Mouse (Mus musculus): ENCODE data around the gene Irf6.

Gene Irf6

DNA sequence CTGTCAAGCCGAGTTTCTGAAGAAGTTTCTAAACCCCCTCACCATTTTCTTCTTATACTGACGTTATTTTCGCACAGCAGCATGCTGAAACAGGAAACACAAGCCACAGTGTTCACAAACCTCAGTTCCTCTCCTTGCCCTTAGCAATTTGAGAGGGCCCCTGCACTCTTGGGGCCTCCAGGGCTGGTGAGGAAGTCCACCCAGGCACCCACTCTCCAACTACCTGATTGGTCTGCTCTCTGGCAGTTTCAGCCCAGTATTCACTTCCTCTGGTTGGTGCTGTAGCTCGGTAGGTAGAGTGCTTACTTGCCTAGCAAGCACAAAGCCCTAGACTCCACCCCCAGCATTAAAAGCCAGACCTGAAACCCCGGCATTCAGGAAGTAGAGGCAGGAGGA is 48.5 kb downstream of the Irf6 start, which contains the start of gene Traf3ip3:
TSS of gene Traf3ip3 (minus strand) at position 321 of the 396 bp plus-strand sequence.
- DNase-seq: no peak

DNA sequence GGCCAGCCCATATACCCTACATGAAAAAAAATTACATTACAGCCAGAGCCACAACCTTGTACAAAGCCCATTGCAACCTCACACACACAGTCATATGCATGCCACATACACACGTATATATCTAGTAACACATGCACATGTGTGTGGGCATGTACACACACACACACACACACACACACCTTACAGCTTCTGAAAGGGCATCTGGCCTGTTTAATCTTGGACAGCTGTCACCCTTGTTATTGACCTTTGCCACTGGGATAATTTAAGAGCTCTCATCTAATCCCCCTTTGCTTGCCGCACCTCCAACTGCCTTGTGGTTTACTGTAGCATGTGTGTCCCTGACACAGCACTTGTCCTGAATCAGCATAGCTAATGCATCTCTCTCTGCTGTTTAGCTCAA is 50.9 kb downstream of the Irf6 start:
- no peak for DNase-seq

- DNase-seq: no peak
Observed at GRCm38 (mm10) chr1:193205431-193205830, 52.5 kb downstream of the Irf6 start.

DNA sequence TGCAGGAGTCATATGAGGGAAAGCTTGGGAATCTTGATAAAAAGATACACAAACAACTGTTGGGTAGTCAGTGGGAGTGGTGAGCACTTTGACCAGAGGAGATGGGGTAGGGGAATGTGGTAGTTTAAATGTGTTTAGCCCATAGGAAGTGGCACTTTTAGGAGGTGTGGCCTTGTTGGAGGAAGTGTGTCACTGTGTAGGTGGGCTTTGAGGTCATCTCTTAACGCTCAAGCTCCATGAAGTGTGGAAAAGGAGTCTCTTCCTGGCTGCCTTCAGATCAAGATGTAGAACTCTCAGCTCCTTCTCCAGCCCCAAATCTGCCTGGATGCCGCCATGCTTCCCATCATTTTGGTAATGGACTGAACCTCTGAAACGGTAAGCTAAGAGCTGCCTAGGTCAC is 54.6 kb downstream of the Irf6 start, which contains the start of gene Lamb3:
TSS of gene Lamb3 (plus strand) at position 197 of the 400 bp plus-strand sequence.
- no peak for DNase-seq

DNA sequence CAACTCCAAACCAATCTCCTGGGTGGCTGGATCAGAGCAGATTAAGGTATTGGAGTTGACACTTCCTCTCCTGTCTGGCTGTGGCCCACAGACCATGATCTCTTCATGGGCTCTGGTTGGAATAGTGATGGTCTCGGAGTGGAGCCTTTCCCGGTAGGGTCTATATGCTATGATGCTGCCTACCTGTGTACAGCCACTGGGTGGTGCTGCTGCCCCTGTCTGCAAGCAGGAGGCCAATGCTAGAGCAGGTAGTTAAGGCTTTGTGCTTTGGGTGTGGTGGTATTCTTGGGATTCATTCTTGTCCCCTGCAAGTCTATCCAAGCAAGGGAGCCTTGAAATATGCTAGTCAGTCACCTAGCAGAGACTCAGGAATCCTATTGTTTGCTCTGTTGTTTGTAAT is 55.3 kb downstream of the Irf6 start:
- DNase-seq: peak; percentile 76 to 77

DNA sequence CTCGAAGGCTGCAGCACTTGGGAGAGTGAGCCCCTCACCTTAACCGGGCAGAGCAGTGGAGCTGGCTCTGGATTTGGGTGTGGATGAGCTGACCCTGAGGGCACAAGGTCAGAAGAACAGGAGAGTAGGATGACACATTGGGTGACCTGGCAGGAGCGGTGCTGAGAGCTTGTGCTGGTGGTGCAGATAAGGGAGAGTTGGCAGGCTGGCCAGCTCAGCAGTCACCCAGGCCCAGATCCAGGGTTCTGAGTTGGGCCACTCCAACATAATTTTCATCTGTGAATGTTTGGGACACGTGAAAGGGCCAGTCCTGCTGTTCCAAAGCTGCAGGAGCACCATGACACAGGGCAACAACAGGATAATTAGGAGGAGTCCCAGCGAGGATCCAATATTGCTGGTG is 58.5 kb downstream of the Irf6 start:
- no peak for DNase-seq

DNA sequence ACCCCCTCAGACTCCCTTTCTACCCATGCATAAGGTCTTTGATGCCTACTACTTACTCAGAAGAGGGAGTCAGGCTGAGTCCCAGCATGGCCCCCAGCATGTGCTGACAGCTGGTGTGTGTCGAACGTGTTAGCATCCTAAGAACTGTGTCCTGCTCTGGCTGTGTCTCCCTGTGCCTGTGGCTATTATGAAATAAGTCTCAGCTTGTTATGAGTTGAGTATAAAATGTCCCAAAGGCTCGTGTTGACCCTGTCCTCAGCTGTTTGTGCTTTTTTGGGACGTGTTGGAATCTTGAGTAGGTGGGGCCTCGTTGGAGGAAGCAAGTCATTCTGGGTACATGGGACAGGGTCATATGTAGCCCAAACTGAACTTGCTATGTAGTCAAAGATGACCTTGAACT is 61.1 kb downstream of the Irf6 start:
- DNase-seq: no peak

DNA sequence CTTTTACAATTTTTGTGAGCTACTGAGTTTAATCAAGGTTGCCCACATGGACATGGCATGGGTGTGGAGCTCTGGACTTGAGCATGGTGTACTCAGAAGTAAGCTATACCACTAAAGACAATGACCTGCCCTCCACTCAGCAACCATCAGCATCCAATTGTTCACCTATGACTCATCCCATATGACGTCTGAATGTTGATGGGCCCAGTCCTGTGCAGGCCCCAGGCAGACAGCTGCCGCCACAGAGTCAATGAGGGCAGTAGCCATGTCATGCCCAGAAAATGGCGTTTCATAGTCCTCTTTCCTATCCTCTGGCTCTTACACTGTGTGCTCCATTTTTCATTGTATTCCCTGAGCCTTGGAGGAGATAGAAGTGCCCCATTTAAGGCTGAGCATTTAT is 63.1 kb downstream of the Irf6 start:
- DNase-seq: no peak

DNA sequence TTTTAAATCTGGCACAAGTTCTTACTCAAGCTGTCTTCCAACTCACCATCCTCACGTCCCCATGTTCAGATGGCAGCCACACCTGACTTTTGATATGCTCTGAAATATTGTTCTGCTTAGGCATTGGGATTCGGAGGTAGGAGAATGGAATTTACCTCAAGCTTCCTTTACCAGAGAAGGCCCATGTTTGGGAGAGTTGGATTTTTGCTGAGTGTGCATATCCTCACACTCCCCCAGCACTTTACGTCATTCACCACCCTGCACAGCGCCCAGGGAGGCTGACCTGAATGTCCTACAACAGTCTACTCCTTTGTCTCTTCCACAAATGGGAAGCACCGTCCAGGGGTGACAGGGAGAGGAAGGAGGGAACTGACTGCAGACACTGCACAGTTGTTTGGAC is 67.5 kb downstream of the Irf6 start:
- DNase-seq: no peak

All from cerebellum, postnatal 10 days (tissue).